Mouse (Mus musculus) left cerebral cortex, adult 18-20 months (tissue): Measurements from ENCODE around the gene Ss18l1. TPM values are rescaled to one million over a fixed set of nuclear protein-coding genes. Genes with fewer than 3 reads are reported as not detected.
A peak's percentile ranks its signal among the peaks of the same experiment; 100 is the strongest.

Experiments
- DNase-seq, 2 experiments: peaks; one replicate each; pipeline ENCODE4 v3.0.0; 2021 to 2022; ENCODE audit warnings: low spot score in 2 of 2, mixed read lengths in 1 of 2
- total RNA-seq, 2 experiments: library from RNA; stranded (reverse); gene quantifications; 2 replicates each; pipeline ENCODE4 v1.2.3; 2021

The Ss18l1 gene
- total RNA-seq, 2 experiments from 2014 or later: 40.2 to 41.9 TPM

DNA sequence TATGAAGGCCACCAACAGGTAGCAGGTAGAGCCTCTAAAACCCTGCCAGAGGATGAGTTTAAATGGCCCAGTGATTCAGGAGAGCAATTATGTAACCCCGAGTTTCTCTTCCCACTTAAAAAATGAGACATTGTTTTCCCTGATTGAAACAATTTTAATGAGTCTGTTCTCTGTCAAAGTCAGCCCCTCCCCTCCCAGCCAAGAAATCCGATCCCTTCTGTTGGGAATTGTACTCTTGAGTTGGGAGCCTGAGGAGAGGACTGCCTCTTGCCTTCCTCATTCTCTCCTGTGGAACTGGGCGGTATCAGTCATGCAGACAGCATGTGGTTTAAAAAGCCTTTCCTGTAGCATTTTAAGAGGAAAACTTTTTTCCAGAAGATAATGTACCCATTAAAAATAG is 42.3 kb downstream of the Ss18l1 start:
- no peak for DNase-seq

DNA sequence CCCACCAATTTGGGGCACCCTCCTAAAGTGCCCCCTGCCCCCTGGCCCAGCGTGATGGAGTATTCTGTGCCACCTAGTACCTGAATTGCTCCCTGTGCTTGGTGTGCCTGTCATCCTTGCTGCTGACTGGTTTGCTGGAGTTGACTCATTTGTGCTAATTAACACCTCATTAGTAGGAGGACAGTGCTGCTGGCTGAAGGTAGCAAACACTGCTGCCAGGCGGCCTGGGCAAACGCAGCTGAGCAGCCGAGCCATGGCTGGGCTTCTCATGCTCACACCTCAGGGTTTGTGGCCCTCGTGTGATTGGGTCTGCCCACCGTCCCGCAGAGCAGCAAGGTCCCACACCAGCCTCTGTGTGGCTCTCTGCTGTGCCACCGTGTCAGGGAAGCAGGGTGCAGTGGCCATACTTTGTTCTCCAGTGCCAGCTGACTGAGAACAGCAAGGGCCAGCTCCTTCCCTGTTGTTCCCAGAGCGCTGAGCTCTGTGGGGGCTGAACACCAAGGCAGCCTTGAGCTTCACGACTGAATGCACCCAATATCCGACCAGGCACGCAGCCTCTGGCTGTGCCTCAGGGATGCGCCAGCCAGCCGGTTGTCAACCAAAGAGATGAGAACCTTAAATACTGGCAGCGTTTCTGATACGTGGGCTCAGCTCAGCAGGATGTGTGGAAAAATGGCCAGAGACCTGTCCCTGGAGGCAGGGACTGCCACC is 43.8 kb downstream of the Ss18l1 start:
- DNase-seq: no peak

DNA sequence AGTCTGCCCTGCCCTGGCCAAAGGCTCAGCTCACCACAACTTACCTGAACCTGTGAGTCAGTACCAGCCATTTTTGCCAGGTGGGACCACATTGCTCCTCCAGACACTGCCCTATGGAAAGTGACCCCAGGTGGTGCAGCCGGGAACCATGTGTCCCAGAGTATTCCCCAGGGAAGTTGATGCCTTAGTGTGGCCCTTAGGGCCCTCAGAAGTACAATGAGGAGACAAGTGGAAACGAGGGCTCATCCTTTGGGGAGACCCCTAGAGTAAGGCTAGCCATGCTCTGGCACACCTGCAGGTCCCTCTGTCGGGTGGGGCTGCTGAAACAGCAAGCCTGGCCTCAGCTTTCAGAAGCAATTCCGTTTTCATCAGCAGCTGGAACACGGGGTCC is 44.3 kb downstream of the Ss18l1 start:
- no peak for DNase-seq

DNA sequence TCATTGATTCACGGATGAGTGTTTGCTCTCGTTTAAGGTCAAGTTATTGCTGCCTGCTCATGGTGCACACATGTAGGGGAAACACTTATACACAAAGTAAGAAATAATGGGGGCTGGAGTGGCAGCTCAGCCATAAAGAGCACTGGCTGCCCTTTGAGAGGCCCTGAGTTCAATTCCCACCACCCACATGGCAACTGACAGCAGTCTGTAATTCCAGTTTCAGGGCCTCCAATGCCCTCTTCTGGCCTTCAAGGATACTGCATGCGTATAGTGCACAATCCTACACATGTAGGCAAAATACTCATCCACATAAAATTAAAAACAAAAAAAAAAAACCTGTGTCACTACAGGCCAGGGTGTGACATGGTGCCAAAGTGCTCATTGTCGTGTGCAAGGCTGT is 45.2 kb downstream of the Ss18l1 start:
- DNase-seq: no peak

DNA sequence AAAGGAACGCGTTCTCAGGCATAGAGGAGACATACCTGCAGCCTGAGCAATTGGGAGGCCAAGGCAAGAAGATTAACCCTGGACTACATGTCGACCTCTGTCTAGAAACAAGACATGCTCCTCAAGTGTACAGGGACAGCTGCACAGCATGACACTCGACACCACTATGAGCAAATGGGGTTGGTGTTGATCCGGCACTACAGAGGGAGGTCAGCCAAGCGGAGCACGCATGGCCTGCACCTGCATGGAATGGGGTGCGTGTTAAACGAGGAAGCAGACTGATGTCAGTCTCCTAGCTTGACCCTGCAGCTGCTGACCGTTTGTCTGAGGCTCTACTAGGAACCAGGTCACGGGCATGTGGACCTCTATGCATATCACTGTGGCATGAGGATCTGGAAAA is 48.0 kb downstream of the Ss18l1 start:
- no peak for DNase-seq

DNA sequence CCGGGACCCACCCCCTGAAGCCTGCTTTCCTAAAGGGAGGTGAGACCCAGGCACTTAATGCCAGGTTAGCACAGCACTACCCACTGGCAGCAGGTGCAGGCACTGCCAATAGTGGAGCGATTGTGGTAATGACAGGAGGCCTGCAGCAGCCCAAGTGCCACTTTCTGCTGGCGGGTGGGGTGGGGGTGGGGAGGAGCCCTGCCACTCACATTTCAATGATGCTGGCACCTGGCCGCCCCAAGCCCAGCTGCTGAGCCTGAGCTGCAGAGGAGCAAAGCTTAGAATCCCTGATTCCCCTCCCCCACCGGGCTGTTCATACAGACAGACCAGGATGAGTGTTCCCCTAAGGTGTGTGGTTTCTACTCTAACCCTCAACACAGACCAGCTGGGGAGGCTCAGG is 53.4 kb downstream of the Ss18l1 start:
- no peak for DNase-seq

DNA sequence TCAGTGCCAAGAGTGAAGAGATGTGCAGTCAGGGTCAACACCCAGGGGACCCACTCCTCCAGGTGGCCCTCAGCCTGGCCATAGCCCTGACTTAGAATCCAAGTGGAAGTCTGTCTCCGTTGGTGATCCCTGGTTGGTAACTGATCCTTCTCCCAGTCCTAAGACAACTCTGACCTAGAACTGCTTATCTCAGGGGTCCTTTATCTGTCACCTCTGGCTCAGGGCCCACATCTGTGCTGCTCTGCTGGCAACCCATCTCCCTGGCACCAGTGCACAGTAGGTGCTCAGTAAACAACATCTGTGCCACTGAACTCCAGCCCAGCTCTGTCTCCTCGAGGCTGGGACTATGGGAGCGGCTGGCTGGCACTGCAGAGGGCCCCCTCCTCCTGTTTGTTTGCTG is 55.3 kb downstream of the Ss18l1 start:
- no peak for DNase-seq

DNA sequence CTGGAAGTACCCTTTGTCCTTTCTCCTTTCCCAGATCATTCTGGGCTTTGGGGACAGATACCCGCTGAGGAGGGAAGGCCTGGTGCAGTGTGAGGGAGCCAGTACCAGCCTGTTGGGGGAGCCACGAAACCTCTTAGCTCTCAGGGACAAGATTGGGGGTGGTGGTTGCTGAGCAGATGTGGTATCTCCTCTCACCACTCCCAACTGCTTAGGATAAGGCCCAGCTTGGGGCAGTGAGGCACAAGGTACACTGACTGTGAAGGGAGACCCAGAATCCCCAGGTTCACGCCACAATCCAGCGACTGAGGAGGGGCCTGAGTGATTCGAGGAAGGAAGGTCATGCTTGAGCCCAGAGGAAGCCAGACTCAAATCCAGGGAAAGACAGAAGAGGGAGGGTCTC is 55.9 kb downstream of the Ss18l1 start:
- no peak for DNase-seq

DNA sequence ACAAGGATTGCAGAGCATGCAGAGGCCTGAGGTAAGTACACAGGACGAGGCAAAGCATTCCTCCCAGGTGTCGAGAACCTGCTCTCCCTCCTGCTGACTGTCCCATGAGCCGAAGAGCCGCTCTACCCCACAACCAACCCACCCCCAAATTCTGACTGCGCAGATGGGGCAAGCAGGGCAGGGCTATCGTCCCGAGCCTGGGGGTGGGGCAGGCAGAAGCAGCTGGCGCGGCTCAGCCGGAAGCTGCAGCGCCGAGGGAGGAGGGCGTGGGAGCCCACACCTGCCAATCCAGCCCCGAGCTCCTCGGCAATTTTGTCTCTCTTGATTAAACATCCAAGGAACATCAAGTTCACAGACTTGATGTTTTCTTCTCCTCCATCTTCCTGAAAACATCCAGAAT is 57.2 kb downstream of the Ss18l1 start:
- DNase-seq: peak in 1 of 2 experiments; percentile 57

DNA sequence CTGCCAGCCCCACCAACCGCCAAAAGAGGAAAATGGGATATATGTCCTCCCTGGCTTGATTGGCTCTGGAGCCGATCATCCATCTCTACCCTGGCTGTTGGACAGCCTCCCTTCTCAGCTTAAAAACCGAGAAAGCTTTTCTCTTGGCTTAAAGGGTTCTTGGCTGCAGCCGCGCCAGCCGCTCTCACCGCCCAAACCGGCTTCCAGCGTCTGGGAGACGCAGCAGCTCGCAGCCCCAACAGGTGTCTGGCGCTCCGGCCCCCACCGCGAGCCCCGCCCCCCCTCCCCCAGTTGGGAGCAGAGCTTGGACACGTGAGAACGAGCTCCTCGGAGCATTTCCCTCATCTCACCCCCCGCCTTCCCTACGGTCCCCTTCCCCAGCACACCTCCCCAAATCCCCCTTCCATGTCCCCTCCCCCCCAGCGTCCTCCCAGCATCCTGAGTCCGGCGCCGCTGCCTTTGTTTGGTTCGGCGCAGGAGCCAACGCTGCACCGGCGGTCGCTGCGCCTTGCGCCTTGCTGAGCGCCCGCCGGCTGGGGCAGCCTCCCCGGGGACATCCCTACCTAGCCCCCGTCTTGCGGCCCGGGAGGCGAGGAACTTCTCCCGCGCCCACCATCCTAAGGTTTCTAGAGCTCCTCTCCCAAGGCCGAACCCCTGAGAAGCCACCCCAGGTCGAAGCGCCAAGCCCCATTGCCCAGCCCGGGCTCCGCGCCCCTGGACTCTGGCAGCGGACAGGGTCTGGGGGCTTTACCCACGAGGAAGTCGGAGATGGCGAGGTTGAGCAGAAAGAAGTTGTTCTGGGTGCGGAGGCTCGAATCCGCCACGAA is 61.1 kb downstream of the Ss18l1 start:
- peak in 1 of 2 experiments; percentile 54 for DNase-seq

DNA sequence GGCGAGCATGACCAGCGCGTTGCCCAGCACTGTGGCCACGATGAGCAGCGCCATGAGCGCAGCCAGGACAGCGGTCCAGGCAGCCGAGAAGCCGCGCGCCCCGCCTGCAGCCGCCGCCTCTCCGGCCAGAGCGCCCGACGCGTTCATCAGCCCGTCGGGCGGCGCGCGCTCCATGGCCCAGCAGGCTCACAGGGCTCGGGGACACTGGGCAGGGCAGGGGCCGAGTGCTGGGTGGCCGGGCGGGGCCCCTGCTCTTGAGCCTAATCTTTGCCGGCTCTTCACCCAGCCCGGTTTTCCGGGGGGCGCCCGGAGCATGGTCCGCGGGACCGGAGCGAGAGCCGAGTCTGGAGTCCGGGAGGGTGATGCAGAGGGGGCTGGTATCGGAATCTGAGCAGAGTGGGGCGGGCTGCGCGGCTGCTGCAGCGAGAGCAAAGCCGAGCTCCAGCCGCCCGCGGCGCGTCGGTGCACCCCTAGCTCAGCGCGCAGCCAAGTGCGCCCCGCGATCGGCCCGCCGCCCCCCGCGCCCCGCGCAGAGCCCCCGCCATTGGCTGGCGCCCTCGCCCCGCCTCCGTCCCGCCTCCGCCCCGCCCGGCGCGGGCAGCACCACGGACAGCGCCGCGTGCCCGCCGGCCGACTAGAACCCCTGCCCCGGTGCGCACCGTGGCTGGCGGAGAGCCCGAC is 61.8 kb downstream of the Ss18l1 start, which contains the start of gene Hrh3:
Hrh3 (minus strand) TSS at position 511 of the 681 bp plus-strand sequence.
- DNase-seq: peak; percentile 64 to 76

DNA sequence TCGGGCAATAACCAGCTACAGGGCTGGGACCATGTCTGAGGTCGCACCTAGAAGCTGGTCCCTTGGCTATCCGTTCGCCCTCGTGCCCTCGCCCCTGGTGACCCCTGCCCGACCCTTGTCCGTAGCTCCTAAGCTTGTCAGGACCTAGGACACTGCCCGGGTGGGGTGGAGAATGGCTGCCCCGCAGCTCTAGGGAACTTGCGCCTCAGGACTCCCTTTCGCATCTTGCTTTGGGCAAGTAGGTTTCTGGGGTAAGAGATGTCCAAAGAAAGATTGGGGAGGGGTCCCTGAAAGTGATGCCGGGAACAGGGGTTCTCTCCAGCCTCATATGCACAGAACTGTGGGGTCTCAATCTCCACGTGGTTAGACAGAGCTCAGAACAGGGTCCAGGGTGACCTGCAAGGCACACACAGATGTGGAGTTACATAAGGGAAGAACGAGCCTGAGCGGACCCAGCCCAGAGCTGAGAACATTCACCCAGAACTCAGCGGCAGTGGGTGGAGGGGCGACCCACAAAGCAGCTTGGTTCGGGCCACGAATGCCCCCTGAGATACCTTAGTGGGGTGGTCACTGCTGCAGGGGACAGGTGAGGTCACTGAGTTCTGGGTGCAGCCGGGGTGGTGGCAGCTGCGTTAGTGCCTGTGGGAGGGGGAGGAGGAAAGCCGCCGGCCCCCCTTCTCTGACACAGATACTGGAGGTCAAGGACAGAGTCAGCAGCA is 62.5 kb downstream of the Ss18l1 start:
- no peak for DNase-seq

DNA sequence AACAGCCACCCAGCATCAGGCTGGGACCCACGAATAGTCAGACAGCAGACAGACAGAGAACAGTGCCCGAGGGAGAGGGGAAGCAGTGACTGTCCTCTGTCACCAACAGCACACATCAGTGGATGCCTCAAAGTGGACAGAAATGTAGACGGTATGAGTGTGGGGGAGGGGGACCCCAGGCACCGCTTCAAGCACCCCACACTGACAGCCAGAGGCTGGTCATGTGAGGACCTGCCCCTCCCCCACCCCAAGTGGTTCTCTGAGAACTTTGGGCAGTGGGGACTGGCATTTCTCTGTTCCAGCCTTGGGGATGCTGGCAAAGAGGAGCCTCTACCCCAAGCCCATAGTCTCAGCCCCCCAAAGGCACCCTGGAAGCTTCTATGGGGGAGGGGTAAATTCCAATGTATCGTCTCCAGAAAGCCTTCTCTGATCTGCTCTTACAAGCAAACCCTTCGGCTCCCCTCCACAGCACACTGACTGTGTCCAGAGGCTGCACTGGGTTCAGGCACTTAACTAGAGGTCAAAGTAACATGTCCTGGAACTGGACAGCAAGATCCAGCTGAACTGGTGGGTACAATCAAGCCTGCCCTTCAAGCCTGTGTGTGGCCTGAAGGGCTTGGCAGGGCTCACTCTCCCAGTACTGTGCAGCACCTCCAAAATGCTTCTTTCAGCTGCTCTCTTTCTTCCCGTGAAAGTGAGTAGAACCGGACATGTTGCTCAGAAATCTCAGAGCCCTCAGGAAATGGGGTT is 63.3 kb downstream of the Ss18l1 start:
- DNase-seq: no peak

DNA sequence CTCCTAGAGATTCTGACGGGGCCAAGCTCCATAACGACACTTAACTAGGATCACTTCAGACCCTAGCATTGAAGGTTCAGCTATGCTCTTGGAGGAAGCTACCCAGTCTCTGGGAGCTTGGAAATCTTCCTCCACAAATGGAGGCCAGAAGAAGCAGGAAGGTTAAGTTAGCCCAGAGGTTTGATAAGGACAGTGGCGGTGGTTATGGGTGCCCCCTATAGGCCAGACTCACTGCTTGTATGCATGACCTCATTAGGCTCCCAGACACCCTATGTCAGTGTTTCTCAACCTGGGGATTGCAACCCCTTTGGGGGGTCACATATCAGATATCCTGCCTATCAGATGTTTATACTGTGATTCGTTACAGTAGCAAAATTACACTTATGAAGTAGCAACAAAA is 64.8 kb downstream of the Ss18l1 start:
- DNase-seq: no peak

DNA sequence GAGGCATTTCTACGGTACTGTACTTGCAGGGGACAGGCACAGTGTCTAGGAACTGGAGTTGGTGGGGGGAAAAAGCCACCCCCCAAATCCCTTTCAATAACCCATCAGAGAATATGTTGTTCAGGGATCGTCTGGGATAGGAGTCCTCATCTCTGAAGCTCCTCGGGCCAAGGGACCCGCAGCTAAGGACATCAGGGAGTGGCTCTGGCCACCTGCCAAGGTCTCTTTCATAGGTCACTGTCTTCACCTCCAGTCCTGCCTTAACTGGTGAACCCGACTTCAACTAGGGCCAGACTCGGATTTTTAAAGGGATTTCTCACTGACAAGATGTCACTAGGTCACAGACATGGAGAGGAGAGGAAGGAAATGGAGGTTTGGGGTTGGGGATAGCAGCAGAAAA is 66.0 kb downstream of the Ss18l1 start:
- DNase-seq: no peak

DNA sequence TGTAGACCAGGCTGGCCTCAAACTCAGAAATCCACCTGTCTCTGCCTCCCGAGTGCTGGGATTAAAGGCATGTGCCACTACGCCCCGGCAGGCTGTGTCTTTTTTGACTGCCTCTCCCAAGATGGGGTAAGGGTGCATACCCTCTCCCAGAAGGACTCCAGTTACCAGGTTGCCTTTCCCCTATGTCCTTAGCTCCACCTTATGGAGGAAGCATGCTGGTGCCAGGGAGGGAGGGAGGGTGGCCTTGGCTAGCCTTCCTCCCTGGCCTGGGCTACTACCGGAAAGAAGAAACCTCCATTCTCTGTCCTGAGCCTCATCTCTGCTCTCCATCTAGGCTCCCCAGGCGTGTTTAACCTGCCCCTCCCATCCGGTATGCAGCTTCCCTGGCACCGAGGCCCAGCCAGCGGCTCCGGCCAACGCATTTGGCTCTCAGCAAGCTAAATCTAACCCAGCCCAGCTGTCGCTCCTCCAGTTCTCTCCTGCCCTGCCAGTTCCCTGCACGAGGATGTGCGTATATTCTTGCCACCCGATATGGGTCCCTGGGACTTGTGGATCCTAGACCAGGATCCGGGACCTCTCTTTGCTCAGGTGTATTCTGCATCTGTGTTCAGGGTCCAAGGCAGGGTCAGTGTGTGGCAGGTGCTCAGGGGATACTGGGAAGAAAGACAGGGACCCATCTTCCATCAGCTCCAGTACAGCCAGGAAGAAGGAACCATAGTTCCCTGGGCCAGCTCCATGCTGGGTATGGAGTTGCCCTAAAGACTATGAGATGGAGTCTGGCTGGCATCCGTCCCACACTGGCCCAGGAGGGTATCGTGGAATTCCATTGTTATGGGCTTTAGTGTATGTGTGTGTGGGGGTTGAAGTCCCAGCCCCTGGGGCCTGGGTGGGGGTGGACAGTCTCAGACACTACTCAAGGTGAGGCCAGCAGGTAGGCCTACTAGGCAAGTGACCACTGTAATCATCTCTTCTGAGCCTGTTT is 71.9 kb downstream of the Ss18l1 start:
- DNase-seq: peak; percentile 80 to 88

DNA sequence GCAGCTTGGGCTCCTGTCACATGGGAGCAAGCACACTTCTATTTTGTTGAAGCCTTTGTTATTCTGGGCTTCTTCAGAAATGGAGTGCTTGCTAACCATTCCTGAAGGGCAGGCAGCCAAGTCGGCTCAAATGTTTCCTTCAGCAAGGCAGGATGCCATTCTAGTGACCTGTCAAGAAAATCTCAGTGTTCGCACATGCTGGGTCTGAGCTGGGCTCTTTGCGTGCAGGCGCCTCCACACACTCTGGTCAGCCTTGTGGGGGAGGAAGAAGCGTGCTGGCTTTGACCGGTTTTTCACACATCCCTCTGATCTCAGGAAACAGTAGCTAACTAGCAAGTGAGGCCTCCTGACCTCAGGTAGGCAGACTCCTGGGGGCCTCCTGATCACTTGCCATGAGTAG is 73.0 kb downstream of the Ss18l1 start:
- peak; percentile 59 to 78 for DNase-seq

DNA sequence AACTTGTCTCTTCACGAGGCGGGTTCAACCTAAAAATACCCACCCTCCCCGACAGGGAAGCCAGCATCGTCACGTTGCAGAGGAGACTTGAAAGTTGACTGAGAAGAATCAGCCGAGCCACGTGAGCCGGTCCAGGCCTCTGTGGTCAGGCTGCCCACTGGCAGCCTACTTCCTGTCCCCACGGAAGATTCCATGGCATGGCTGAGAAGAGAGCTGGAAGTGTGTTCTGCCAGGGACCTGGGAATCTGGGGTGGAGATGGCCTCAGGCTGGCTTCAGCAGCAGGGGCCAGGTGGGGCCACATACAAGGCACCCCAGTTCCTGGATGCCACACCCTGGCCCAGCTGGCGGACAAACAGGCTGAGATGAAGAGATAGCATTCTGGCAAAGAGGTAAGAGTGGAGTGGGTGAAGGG is 73.8 kb downstream of the Ss18l1 start:
- peak; percentile 46 to 69 for DNase-seq

DNA sequence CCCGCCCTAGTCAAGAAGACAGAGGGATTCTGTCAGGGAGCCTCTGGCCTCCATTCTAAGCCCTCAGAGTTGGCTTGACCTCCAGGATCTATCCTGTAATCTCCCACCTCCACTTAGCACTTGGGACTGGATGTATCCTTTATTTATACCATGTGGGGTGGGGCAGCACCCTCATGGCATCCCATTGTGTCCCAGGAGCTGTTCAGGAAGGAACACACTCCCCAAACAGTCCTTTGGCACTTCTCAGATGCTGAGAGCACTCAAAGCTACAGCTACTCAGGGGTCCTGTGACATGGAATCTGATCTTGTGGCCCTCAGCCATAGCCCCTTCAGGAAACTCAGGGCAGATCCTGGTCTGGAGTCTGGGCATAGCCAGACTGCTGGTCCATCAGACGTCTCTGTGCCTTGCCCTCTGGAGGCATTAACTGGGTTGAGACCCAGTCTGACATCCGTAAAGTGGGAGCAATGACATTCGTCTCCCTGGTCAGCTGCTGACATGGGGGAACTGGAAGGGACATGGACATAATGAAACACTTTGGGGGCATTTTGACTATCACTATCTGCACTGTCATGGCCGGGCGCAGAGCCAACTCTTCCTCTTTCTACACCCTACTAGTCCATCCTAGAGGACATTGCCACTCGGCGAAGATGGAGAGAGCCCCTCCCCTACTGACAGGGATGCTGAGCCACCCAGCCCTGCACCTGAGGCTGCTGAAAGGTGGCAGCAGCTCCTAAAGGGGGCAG is 74.6 kb downstream of the Ss18l1 start:
- no peak for DNase-seq
